Mouse (Mus musculus) stomach, postnatal 0 days (tissue): Measurements from ENCODE around the gene Snrnp35.

Source experiments
- CTCF ChIP-seq: IDR thresholded peaks from 2 replicates; pipeline ENCODE4 v1.5.1; 2016; ENCODE audit warnings: antibody characterized with exemption, low read depth, mild to moderate bottlenecking, moderate library complexity
- EP300 ChIP-seq: optimal IDR thresholded peaks from 2 replicates; pipeline ENCODE3; 2016; ENCODE audit warnings: antibody characterized with exemption

GRCm38 (mm10) chr5:124482436-124482965 lies 433 bp upstream of the Snrnp35 start:
- TF ChIP-seq CTCF (no peak), EP300 (no peak)
